Mouse (Mus musculus): ENCODE data around the gene Pcif1.

DNA sequence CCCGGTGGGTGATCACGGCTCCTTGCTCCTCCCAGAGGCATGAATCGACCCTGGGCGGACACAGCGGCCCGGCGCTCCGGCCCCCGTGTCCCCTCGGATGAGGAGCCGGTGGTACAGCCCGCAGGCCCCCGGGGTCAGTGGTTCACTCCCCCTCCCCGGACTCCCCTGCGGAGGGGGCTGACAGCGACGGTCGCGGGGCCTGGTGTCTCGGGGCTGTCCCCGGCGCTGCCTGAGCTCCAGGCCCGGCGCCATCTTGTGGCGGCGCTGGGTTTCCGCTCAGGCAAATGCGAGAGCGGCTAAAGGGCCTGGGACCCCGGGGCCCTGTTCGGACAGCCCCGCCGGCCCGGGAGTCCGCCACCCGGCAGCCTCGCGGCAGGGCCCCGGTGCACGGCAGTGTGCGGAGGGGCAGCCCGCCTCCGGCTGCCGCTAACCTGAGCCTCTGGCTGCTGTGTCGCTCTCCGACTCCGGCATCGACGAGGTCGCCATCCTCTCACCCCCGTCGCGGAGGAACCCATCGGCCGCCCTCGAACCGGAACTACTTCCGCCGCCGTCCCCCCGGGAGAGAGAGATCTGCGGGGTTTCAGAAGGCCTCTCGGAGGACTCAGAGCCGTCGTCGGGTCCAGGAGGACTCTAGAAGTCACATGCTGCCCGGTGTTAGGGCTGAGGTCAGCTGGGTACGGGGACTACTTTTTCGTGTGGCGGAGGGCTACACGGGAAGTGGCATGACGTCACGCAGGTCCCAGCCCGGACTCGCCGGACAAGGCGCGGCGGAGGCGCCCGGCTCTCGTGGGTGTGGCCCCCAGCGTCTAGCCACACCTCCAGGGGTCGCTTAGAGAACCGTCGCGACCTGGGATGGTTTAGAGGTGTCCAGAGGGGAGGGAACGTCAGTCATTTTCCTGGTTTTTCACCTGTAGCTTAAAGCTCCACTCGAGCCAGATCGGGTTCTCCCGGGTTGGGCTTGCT lies 32.3 kb downstream of the Pcif1 start, which contains the start of gene Zfp335:
- TF ChIP-seq CTCF (IDR thresholded peaks at IDR 0.05; ENCODE audit: control insufficient read depth, insufficient read depth, insufficient read length) (no peak), MYOD1 (IDR thresholded peaks at IDR 0.05; ENCODE audit: control insufficient read depth, insufficient read length, low read depth) (no peak), MAX (IDR thresholded peaks at IDR 0.05) (peak; percentile 99)

Measured in C2C12 (cell line).